Mouse (Mus musculus) bone marrow, adult 2 months (tissue): ENCODE measurements around the gene Slc26a8.

ENCODE experiments used
- CTCF ChIP-seq: fragments of 200-500 bp; IDR thresholded peaks from 2 replicates; pipeline ENCODE4 v1.5.1; 2011; ENCODE audit warnings: low read length, control low read depth; ENCODE audit not compliant: control insufficient read depth, insufficient read depth
- POLR2A ChIP-seq: fragments of 200-500 bp; IDR thresholded peaks from 2 replicates; pipeline ENCODE4 v1.6.1; 2011; ENCODE audit warnings: low read depth, mild to moderate bottlenecking, control low read depth, low read length, borderline replicate concordance; ENCODE audit not compliant: control insufficient read depth

DNA sequence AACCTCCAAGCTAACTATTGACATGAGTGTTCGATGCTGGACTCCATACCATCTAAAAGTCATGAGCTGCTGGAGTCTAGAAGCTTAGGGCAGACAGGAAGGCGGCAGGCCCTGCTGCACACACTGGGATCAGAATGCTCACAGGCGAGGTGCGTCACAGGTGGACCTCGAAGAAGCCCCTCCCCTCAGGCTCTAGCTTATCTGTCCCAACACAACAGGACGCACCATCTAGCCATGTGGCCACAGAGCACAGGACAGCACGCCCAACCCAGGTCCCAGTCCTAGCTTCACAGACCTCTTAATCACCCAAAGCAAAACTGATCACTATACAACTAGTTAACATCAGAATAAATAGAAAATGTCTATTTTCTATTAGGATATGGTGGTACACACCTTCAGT is 71.9 kb downstream of the Slc26a8 start:
- TF ChIP-seq CTCF (no peak), POLR2A (no peak)
